Mouse (Mus musculus) mature B cell (primary cell): ENCODE data around the gene Kctd19.

Experiments used
- in situ Hi-C: fragments of 300-500 bp; cut with MboI; formaldehyde crosslinking; loops from 2 replicates; pipeline ENCODE4 v1.14.3; 2019

Kctd19 gene

DNA sequence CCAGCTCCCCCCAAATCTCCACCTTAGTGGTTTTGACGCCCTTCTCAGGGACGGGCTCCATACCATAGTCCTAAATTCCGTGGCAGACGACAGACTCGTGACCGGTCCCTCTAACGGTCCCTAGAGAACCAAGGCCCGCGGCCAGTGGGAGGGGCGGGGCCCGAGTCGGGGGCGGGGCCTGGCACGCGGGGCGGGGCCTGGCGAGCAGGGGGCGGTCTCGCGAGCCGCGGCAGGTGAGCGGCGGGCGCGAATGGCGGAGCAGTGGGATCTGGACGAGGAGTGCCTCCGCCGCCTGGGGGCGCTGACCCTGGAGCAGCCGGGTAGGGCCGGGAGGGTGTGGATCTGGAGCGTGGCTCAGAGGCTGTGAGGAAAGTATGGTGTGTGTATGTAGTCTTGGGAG is at the start of gene Kctd19, which contains the start of gene Lrrc36:
TSS of gene Kctd19 (minus strand) at position 112 of the 400 bp plus-strand sequence.
TSS of gene Lrrc36 (plus strand) at position 181 of the 400 bp plus-strand sequence.
- in situ Hi-C loops: no loop called here

DNA sequence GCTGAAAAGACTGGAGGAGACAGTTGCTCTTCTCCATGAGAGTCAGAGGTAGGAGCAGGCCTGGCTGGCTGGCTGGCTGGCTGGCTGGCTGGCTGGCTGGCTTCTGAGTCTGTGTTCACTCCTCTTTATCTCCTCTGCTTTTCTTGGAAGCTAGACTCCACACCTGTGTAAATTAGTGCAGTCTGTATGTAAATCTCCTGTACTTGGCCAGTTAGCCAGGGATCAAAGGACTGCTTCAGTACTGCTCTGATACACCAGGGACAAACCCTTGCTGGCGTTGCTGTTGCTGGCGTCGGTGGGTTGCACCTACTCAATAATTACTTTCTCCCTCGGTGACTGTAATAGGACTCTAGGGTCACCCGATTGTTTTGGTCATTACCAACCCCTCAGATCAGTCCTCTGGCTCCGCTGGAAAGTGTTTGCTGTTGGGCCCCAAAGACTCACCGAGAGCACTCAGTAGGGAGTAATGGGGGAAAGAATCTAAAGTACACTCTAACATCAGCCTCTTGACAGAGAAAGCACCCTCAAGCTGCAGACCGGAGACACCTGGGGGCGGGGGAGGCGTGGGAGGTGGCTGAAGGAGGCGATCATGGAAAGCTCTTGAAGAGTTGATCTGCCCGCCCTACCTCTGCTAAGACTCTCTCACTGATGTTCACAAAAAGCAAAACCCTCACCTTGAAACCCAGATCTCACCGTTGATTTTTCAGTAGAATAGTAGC is 47.9 kb upstream of the Kctd19 start:
- in situ Hi-C loops: no loop called here

DNA sequence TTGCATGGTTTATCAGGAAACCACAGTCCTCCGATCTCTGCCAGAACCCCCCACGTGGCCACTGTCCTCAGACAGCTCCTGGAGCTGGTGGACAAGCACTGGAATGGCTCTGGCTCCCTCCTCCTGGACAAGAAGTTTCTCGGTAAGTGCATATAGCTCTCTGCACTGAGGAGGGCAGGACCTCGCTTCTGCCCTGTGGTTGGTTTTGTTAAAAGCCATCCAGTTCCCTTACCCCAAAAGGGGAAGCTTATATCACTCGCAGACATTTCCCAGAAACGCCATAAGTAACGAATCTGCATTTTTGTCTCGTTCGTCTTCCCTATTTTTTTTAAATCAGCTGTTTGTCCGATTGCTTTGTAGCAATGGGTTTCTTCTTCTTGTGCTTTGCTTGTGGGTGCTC is 41.9 kb upstream of the Kctd19 start:
- in situ Hi-C loops: no loop called here

DNA sequence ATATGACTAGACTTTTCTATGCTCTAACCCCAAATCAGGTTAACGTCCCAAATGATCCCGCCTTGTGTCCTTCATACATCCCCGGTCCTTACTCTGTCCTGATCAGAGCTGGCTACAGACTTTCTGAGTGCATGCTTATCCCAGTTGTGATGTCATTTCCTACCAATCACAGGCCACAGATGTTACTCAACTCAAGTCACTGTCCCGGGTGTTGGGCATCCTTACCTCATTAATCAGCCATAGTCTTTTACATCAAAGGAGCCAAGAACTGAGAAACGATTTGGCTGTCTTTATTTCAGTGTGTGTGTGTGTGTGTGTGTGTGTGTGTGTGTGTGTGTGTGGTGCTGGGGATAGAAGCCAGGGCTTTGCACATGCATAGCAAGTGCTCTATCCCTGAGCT is 40.8 kb upstream of the Kctd19 start:
- in situ Hi-C loops: no loop called here

DNA sequence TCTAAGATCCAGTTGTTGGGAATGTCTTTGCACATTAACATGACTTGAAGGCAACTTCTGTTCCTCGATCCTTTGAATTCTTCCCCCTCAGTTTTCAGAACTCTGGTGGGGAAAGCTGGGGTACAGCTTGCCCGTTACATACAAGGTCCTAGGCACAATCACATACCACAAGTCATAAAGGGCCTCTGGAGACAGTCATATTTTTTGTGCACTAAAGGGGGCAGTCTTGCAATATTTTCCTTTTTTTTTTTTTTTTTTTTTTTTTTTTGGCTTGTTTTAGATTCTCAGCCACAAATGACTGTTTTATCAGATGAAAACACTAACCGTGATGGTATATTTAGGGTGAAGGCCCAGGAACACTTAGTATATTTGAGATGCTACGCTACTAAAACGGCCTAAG is 40.0 kb upstream of the Kctd19 start:
- in situ Hi-C loops: no loop called here

DNA sequence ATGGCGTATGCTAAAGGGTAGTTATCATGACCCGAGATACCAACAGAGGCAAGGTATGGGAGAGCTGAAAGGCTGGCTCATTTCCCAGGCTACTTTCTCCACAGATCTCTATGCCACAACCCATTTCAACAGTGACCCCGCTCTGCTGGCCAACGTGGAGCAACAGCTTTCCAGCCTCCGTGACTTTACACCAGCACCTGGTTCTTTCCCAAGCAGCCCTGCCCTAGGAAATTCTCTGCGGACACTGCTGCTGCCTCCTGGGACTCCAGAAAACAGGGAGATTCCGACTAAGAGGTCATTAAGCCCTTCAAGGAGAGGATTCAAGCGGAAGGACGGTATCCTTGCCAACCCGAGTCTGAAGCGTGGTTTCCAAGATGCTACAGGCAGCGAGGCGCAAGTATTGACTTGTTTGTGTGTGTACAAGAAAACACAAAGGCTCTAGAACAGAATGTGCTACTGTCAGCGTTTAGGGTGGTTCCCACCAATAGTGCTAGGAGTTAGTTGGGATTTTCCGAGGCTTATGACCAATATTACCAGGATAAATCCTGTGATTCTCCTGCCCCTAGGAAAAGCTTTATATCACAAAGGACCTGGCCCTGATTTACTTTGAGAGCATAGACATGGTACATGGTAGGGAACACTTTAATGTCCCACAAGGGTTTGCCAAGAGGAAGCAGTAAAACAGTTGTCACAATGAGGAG is 38.8 kb upstream of the Kctd19 start:
- in situ Hi-C loops: no loop called here

- in situ Hi-C loops: no loop called here
Measured at GRCm38 (mm10) chr8:105450977-105451376, 37.7 kb upstream of the Kctd19 start.

DNA sequence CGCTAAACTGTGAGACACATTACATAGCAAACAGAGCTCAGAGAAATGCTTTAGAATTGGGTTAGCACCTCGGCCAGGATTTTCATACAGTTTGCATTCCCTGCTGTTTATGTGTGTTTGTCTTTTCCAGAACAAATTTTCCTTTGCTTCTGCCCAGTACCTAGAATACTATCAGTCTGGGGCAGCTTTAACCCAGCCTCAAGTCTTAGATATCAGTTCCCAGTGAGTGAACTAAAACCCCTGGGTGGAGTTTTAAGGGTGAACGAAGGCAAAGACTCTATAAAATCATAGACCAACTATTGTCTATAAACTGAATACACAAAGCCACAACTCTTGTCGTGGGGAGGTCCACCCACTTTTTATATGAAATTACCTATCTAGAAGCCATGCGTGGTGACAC is 35.3 kb upstream of the Kctd19 start:
- in situ Hi-C loops: no loop called here

DNA sequence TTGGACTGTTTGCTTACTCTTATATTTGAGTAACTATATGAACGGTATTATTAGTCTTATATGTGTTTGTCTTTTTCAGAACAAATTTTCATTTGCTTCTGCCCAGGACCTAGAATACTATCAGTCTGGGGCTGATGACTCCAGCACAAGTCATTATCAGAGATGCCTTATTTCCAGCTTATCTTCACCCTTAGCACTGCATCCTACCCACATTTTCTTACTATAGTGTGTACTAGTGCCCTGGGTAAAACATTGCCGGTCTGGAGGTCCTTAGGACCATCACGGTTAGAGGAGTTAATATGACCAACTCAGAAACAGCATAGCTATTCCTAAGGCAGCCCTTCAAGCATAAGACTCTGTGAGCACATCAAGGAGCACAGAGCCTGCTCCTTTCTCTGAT is 34.9 kb upstream of the Kctd19 start:
- in situ Hi-C loops: no loop called here

DNA sequence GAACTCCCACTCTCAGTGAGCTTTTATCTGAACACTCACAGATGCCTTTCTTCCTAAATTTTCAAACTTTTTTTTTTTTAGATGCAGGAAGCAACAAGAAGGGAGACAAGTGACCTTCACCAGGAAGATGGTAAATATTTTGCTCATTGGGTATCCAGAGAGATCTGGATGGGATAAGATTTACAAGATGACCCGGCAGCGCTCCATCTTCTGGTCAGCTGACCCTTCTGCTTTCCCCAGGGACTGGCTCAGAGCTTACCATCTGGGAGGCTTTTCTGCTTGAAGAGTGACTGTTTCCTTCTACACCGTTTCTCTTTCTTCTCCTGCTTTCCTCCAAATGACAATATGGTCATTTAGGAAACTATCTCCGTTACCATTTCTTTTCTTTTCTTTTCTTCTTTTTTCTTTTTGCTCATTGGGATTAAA is 32.8 kb upstream of the Kctd19 start:
- in situ Hi-C loops: no loop called here

DNA sequence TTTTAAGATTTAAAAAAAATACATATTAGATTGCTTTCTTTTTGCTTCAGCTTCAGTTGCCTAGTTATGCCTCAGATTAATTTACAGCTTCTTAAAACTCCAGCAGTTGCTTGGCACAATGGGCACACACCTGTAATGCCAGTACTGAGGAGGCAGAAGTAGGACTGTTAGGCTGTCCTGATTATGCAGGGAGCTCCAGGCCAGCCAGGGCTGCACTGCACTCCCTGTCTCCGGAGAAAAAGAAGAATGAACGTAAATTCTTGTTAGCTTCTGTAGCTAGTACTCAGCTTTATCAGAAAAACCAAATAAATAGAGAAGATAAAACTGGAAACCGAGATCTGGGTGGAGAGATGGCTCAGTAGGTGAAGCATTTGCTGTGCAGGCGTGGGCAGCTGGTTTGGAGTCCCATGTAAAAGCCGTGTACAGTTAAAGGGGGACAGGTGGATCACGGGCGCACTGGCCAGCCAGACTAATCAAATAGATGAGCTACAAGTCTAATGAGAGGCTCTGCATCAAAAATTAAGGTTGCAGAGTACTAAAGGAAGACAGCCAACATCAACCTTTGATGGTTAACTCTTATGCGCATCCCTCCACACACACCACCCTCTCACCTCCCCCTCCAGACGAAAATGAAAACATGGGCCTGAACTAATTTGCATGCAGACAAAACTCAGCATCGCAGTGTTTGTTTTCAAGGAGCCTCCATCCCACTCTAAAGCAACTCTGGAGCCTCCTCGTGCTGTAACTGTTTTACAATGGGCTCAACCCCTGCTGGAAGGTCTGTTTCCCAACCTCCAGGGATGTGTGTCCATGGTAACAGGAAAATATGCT is 32.2 kb upstream of the Kctd19 start:
- in situ Hi-C loops: no loop called here

GRCm38 (mm10) chr8:105442661-105443060 is 29.4 kb upstream of the Kctd19 start:
- in situ Hi-C loops: no loop called here

- in situ Hi-C loops: no loop called here
Measured at GRCm38 (mm10) chr8:105441433-105441832, 28.1 kb upstream of the Kctd19 start.

- in situ Hi-C loops: no loop called here
Measured at GRCm38 (mm10) chr8:105438865-105439264, 25.6 kb upstream of the Kctd19 start.

DNA sequence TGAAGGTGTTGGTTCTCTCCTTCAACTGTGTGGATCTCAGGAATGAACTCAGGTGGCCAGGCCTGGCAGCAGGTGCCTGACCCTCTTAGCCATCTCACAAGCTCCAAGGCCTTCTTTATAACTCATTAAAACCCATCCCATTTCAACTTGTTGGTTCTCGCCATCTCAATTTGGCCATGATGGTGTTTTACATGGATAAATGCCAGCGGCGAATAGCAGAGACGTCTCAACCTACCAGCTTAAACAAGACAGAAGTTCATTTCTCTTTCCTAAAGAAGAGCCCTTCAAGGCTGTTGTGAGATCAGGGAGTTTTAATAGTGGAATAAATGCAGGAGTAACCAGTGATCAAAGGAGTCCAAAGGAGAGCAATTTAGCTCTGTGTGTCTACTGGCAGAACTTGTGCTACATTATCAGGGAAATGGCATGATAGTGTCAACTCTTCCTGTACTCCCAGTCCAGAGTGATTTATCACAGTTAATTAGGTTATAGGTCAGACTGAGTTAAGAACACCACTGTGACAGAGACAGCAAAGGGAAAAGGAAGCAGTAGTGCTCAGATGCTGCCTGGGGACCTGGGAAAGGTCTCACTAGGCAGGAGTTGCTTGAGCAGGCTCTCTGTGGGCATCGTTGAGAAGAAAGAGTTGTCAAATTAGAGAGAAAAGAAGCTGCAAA is 23.9 kb upstream of the Kctd19 start:
- in situ Hi-C loops: no loop called here

DNA sequence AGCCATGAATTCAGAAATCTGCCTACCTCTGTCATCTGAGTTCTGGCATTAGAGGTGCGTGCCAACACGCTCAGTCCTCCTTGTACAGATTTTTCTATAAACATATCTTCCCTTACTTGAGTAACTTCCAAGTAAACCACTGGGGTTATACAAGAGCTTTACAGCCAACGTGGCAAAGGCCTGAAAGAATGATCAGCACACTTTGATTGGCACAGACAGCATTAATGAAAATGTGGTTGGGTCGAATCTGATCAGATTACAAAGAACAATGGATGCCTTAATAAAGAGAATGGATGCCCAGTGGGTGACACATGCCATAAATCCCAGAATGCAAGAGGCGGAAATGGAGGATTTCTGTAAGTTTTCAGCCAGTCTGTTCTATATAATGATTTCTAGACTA is 22.9 kb upstream of the Kctd19 start:
- in situ Hi-C loops: no loop called here

- in situ Hi-C loops: no loop called here
Measured at GRCm38 (mm10) chr8:105434136-105434535, 20.8 kb upstream of the Kctd19 start.

DNA sequence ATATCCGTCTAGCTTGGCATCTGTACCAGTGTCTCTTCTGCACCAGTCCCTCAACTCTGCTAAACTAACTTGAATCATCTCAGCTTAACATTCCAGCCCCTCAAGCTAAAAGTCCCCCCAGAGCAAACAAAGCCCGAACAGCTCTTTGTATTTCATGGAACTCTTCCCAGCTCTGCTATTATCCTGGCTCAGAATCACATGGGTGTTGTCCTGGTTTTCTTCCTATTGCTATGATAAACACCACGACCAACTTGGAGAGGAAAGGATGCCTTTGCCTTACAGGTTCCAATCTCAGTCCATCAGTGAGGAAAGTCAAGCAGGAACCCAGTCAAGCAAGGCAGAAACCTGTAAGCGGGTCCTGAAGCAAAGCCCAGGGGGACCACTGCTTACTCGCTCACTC is 20.2 kb upstream of the Kctd19 start:
- in situ Hi-C loops: no loop called here

- in situ Hi-C loops: no loop called here
Measured at GRCm38 (mm10) chr8:105433021-105433420, 19.7 kb upstream of the Kctd19 start.

GRCm38 (mm10) chr8:105431743-105432515 is 18.6 kb upstream of the Kctd19 start:
- in situ Hi-C loops: no loop called here

- in situ Hi-C loops: no loop called here
Measured at GRCm38 (mm10) chr8:105426878-105427277, 13.6 kb upstream of the Kctd19 start.
